ENCODE assay signal across 20 mouse cellular contexts in the genomic region with DNA sequence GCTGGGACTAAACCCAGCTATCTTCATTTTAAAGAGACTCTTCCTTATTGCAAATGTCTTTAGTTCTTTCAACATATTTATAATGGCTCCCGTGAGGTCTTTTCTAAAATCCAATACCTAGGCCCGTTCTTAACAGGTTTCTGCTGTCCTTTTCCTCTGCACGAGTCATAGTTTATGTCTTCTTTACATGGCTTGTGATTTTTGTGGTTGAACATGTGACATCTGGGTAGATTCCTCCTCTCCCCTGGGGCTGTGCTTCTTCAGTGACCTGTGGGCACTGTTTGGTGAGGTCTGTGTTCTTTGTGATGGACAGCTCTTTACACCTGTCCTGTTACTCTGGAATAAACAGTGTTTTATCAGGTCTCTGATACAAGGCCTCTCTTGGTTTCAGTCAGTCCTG. TPM values are rescaled to one million over a fixed set of nuclear protein-coding genes. Genes with fewer than 3 reads are reported as not detected.
DNase-seq lines count a peak whose midpoint lies in the region; ATAC-seq and TF ChIP-seq lines count a peak whose summit lies in the region.
"Had no signal": no experiment of that assay in that cellular context is flagged by ENCODE, and none has a peak within 500 bp of the region (broad histone marks: within the 10 kb centered on the region; RNA-seq: fewer than 3 reads in every experiment).

No protein-coding gene starts in this region.

- H3K9me3 ChIP-seq in CH12.LX (replicated peaks; ENCODE audit: low read length): no peaks in the 10 kb centered on the region
- H3K9me3 ChIP-seq in midbrain, embryonic 16.5 days (replicated peaks; ENCODE audit: control insufficient read depth, low read length, poor library complexity, severe bottlenecking): no peaks in the 10 kb centered on the region
- H3K9me3 ChIP-seq: embryonic facial prominence, embryonic 10.5 days; embryonic facial prominence, embryonic 12.5 days; forebrain, embryonic 13.5 days; forebrain, embryonic 15.5 days had no signal

- H3K79me2 ChIP-seq in CH12.LX (replicated peaks; ENCODE audit: control insufficient read depth, extremely low read depth, insufficient read depth, poor library complexity, severe bottlenecking): no peaks in the 10 kb centered on the region

- no peak for TF ChIP-seq POLR2A in CH12.LX (IDR thresholded peaks at IDR 0.05; ENCODE audit: low read depth, low read length)
- TF ChIP-seq POLR2A in cerebellum, adult 2 months (IDR thresholded peaks at IDR 0.05; ENCODE audit: borderline replicate concordance, insufficient read depth, low read length): no peak

- H3K9ac ChIP-seq in CH12.LX (ENCODE audit: insufficient read depth, low read depth): peak overlapping the region; percentile 20; the same call in 1 of the 2 replicates
- H3K9ac ChIP-seq in midbrain, embryonic 16.5 days (ENCODE audit: low read depth, low read length): no peak overlapping the region
- H3K9ac ChIP-seq: embryonic facial prominence, embryonic 12.5 days; forebrain, embryonic 13.5 days; forebrain, embryonic 15.5 days; forebrain, postnatal 0 days had no signal

- peak overlapping the region; percentile 50 for H3K4me2 ChIP-seq in CH12.LX (ENCODE audit: insufficient read depth, low read depth, poor library complexity, severe bottlenecking)
- H3K4me2 ChIP-seq in midbrain, embryonic 16.5 days (ENCODE audit: low read length): no peak overlapping the region
- H3K4me2 ChIP-seq: embryonic facial prominence, embryonic 12.5 days; forebrain, embryonic 13.5 days; forebrain, embryonic 15.5 days had no signal

- in situ Hi-C loops in CH12.LX (cut with MboI; ENCODE audit: low pct_ligation_motif_present, low pct_unique_long_range_greater_than_20kb, low sequenced_read_pairs): no loop called here

- WGBS in cerebellum, adult 2 months: 93% methylated on average over 3 of the region's 3 CpGs
- WGBS in midbrain, embryonic 16.5 days: 93% methylated on average over 3 of the region's 3 CpGs

- no peaks in the 10 kb centered on the region for H3K36me3 ChIP-seq in CH12.LX (replicated peaks in 1 of 2; ENCODE audit: control insufficient read depth in 1 of 2, insufficient read depth in 1 of 2, low read length in 1 of 2)
- H3K36me3 ChIP-seq in midbrain, embryonic 16.5 days (ENCODE audit: control insufficient read depth, insufficient read depth, low read length): no peaks in the 10 kb centered on the region
- H3K36me3 ChIP-seq: embryonic facial prominence, embryonic 10.5 days; embryonic facial prominence, embryonic 12.5 days; forebrain, embryonic 15.5 days had no signal

- H3K4me3 ChIP-seq in CH12.LX (replicated peaks in 1 of 3; ENCODE audit: low read depth in 2 of 3, low read length in 2 of 3, poor library complexity in 1 of 3): no peak overlapping the region
- H3K4me3 ChIP-seq in cerebellum, adult 2 months (replicated peaks; ENCODE audit: insufficient read depth, low read depth, low read length): no peak overlapping the region
- H3K4me3 ChIP-seq in midbrain, embryonic 16.5 days (ENCODE audit: low read depth, low read length): no peak overlapping the region
- H3K4me3 ChIP-seq: embryonic facial prominence, embryonic 10.5 days; embryonic facial prominence, embryonic 12.5 days; forebrain, embryonic 13.5 days; forebrain, embryonic 15.5 days had no signal

- H3K4me1 ChIP-seq in CH12.LX (ENCODE audit: control insufficient read depth in 1 of 2, insufficient read depth in 2 of 2): peaks cover 9 to 26% of the 10 kb centered on the region in 2 experiments; a peak in 3 of 4 replicates
- H3K4me1 ChIP-seq in cerebellum, adult 2 months (ENCODE audit: control insufficient read depth, insufficient read depth, low read length): no peaks in the 10 kb centered on the region
- no peaks in the 10 kb centered on the region for H3K4me1 ChIP-seq in midbrain, embryonic 16.5 days (ENCODE audit: control insufficient read depth, insufficient read depth, low read length)
- H3K4me1 ChIP-seq: embryonic facial prominence, embryonic 10.5 days; embryonic facial prominence, embryonic 12.5 days; forebrain, embryonic 13.5 days; forebrain, embryonic 15.5 days had no signal

- no peak for TF ChIP-seq RAD21 in CH12.LX (IDR thresholded peaks at IDR 0.05; ENCODE audit: low read depth, low read length)

- DNase-seq in 3T3-L1 (ENCODE audit: low read depth, low spot score) (peak; percentile 36), 416B (ENCODE audit: low read depth) (peak; percentile 15), CH12.LX (ENCODE audit: extremely low read depth) (peak; percentile 39)
- DNase-seq in cerebellum, adult 2 months: no peak
- no peak for DNase-seq in ovary, adult 18-20 months (ENCODE audit: low spot score)
- DNase-seq: adrenal gland, adult 2 months; adrenal gland, postnatal 10 days; adrenal gland, postnatal 25 days; cerebellum, adult 11 months; cerebellum, adult 18-20 months; cerebellum, adult 9-10 months; cerebellum, postnatal 10 days; cerebellum, postnatal 25 days; forebrain, postnatal 0 days had no signal

- no peak overlapping the region for H3K27ac ChIP-seq in CH12.LX (ENCODE audit: insufficient read depth, low read depth)
- H3K27ac ChIP-seq in cerebellum, adult 2 months (ENCODE audit: insufficient read depth, low read length): no peak overlapping the region
- no peak overlapping the region for H3K27ac ChIP-seq in midbrain, embryonic 16.5 days (ENCODE audit: low read length)
- H3K27ac ChIP-seq: embryonic facial prominence, embryonic 10.5 days; embryonic facial prominence, embryonic 12.5 days; forebrain, embryonic 13.5 days; forebrain, embryonic 15.5 days had no signal

- H3K27me3 ChIP-seq in CH12.LX (replicated peaks): no peaks in the 10 kb centered on the region
- H3K27me3 ChIP-seq in cerebellum, adult 2 months (ENCODE audit: control insufficient read depth, insufficient read depth, low read length): no peaks in the 10 kb centered on the region
- no peaks in the 10 kb centered on the region for H3K27me3 ChIP-seq in midbrain, embryonic 16.5 days (ENCODE audit: control insufficient read depth, insufficient read depth, low read depth, low read length)
- H3K27me3 ChIP-seq: embryonic facial prominence, embryonic 12.5 days; forebrain, embryonic 13.5 days; forebrain, embryonic 15.5 days had no signal

- dilution Hi-C loops in CH12.LX (cut with MboI; ENCODE audit: extremely low pct_ligation_motif_present, extremely low pct_unique_long_range_greater_than_20kb, low sequenced_read_pairs): no loop called here

- TF ChIP-seq CTCF in CH12.LX (conservative IDR thresholded peaks at IDR 0.05 in 1 of 2, IDR thresholded peaks at IDR 0.05 in 1 of 2; ENCODE audit: low read depth in 2 of 2, low read length in 2 of 2): no peak
- TF ChIP-seq CTCF in cerebellum, adult 2 months (IDR thresholded peaks at IDR 0.05; ENCODE audit: borderline replicate concordance, insufficient read depth, low read depth, low read length): no peak

- no peak for ATAC-seq in midbrain, embryonic 16.5 days
- ATAC-seq: CD4-positive, CD25-positive, alpha-beta regulatory T cell, adult 4 months; forebrain, embryonic 13.5 days; forebrain, embryonic 15.5 days; forebrain, postnatal 0 days had no signal

- peak; percentile 53; the same call in 1 of the 2 replicates for TF ChIP-seq EP300 in CH12.LX (IDR thresholded peaks at IDR 0.05; ENCODE audit: low read length)

TF ChIP-seq in CH12.LX, 34 proteins besides CTCF, POLR2A, EP300 and RAD21:
- no peak for TF ChIP-seq MAZ (IDR thresholded peaks at IDR 0.05; ENCODE audit: low read depth, low read length)
- no peak for TF ChIP-seq TBP (conservative IDR thresholded peaks at IDR 0.05; ENCODE audit: low read depth, low read length)
- no peak for TF ChIP-seq ZC3H11A (IDR thresholded peaks at IDR 0.05; ENCODE audit: low read depth, low read length)
- TF ChIP-seq GABPA (IDR thresholded peaks at IDR 0.05; ENCODE audit: insufficient replicate concordance, low read depth, low read length): no peak
- peak; percentile 34; the same call in 1 of the 2 replicates for TF ChIP-seq MYC (IDR thresholded peaks at IDR 0.05; ENCODE audit: low read depth, low read length)
- TF ChIP-seq MAX (IDR thresholded peaks at IDR 0.05; ENCODE audit: low read length): peak; percentile 62
- TF ChIP-seq KAT2A (IDR thresholded peaks at IDR 0.05; ENCODE audit: insufficient replicate concordance, low read length): no peak
- no peak for TF ChIP-seq MXI1 (IDR thresholded peaks at IDR 0.05; ENCODE audit: low read depth, low read length)
- no peak for TF ChIP-seq SMC3 (IDR thresholded peaks at IDR 0.05; ENCODE audit: low read depth, low read length)
- TF ChIP-seq NELFE (IDR thresholded peaks at IDR 0.05; ENCODE audit: low read depth, low read length): no peak
- no peak for TF ChIP-seq MEF2A (IDR thresholded peaks at IDR 0.05; ENCODE audit: borderline replicate concordance, low read depth, low read length)
- TF ChIP-seq ETS1 (conservative IDR thresholded peaks at IDR 0.05; ENCODE audit: low read depth, low read length): peak; percentile 53
- peak; percentile 23; the same call in 1 of the 2 replicates for TF ChIP-seq IRF4 (IDR thresholded peaks at IDR 0.05; ENCODE audit: low read depth, low read length)
- no peak for TF ChIP-seq ZKSCAN1 (IDR thresholded peaks at IDR 0.05; ENCODE audit: borderline replicate concordance, low read depth, low read length)
- TF ChIP-seq JUN (IDR thresholded peaks at IDR 0.05; ENCODE audit: insufficient read depth, low read depth, low read length): no peak
- peak; percentile 41; the same call in 1 of the 2 replicates for TF ChIP-seq SIN3A (IDR thresholded peaks at IDR 0.05; ENCODE audit: low read length)
- TF ChIP-seq ZNF384 (IDR thresholded peaks at IDR 0.05; ENCODE audit: low read depth, low read length): no peak
- peak; percentile 88 for TF ChIP-seq BHLHE40 (IDR thresholded peaks at IDR 0.05; ENCODE audit: low read depth, low read length)
- TF ChIP-seq USF1 (IDR thresholded peaks at IDR 0.05; ENCODE audit: low read depth, low read length): peak; percentile 44
- TF ChIP-seq HCFC1 (IDR thresholded peaks at IDR 0.05; ENCODE audit: low read depth, low read length): no peak
- no peak for TF ChIP-seq POLR2AphosphoS2 (IDR thresholded peaks at IDR 0.05; ENCODE audit: low read depth, low read length)
TF ChIP-seq in CH12.LX: peak in this region for 7.

RNA-seq across cellular contexts. Expression of a gene that starts 19.9 kb away (rescaled TPM):
- total RNA-seq in CH12.LX (2012; rRNA removed): 48.0 and 57.7 TPM in 2 replicates
- total RNA-seq in CH12.LX (2014; rRNA removed): 57.3 and 85.0 TPM in 2 replicates
- polyA plus RNA-seq in CH12.LX (2012; ENCODE audit: insufficient read length, low read depth): 42.1 and 51.3 TPM in 2 replicates
- 59.6 and 62.7 TPM in 2 replicates for polyA plus RNA-seq in cerebellum, adult 2 months (2012; rRNA removed)
- polyA plus RNA-seq in midbrain, embryonic 16.5 days (2015; fragmentation: Nextera tagmentation; extraction: Ambion mirVana): 68.2 and 78.7 TPM in 2 replicates

RNA-seq across cellular contexts. Expression of a gene that starts 55.2 kb away (rescaled TPM):
- total RNA-seq in CH12.LX (2012; rRNA removed): 30.9 and 31.1 TPM in 2 replicates
- total RNA-seq in CH12.LX (2014; rRNA removed): 36.3 and 39.0 TPM in 2 replicates
- 26.7 and 34.2 TPM in 2 replicates for polyA plus RNA-seq in CH12.LX (2012; ENCODE audit: insufficient read length, low read depth)
- 53.5 and 55.7 TPM in 2 replicates for polyA plus RNA-seq in cerebellum, adult 2 months (2012; rRNA removed)
- polyA plus RNA-seq in midbrain, embryonic 16.5 days (2015; fragmentation: Nextera tagmentation; extraction: Ambion mirVana): 29.7 and 30.6 TPM in 2 replicates

Comparison
In these comparisons a context has a peak if more than half of its experiments do, and no peak if none do; other contexts are left out.
1. DNase-seq: peak in 3T3-L1 (single experiment), 416B (single experiment) and CH12.LX (single experiment); none in cerebellum, adult 2 months (0 of 2) and ovary, adult 18-20 months (single experiment).